Mouse (Mus musculus) erythroblast, embryonic 14.5 days (primary cell): ENCODE results near the gene Jade1.

Experiments
- GATA1 ChIP-seq: IDR thresholded peaks from 2 replicates; pipeline ENCODE4 v1.6.1; 2012; ENCODE audit warnings: low read length, inconsistent platforms, mixed read lengths
- TAL1 ChIP-seq: IDR thresholded peaks from 3 replicates; pipeline ENCODE4 v1.6.1; 2012; ENCODE audit warnings: low read length, inconsistent platforms, mixed read lengths

- TF ChIP-seq GATA1, result no peak
- no peak for TF ChIP-seq TAL1
Observed at GRCm38 (mm10) chr3:41572968-41573367, 17.4 kb downstream of the Jade1 start.
